Mouse (Mus musculus) heart, adult 2 months (tissue): Measurements from ENCODE around the gene Mab21l3. TPM values are rescaled to one million over a fixed set of nuclear protein-coding genes. Genes with fewer than 3 reads are reported as not detected.
A peak's percentile ranks its signal among the peaks of the same experiment; 100 is the strongest.

Experiments
- DNase-seq, 2 experiments: peaks; one replicate each; pipeline ENCODE4 v3.0.0; 2021
- H3K27ac ChIP-seq: fragments of 200-600 bp; 2 replicates; pipeline ENCODE4 v1.8.1; 2022
- H3K27me3 ChIP-seq: fragments of 200-500 bp; 2 replicates; pipeline ENCODE4 v1.6.1; 2012; ENCODE audit warnings: mild to moderate bottlenecking, low read length, inconsistent platforms, mixed read lengths; ENCODE audit not compliant: control insufficient read depth, insufficient read depth
- H3K36me3 ChIP-seq: fragments of 200-500 bp; 2 replicates; pipeline ENCODE4 v1.6.1; 2012; ENCODE audit warnings: low read length, inconsistent platforms; ENCODE audit not compliant: control insufficient read depth, insufficient read depth
- H3K4me1 ChIP-seq: fragments of 200-500 bp; 2 replicates; pipeline ENCODE4 v1.6.1; 2011; ENCODE audit warnings: low read length; ENCODE audit not compliant: control insufficient read depth, insufficient read depth
- H3K4me3 ChIP-seq: fragments of 200-600 bp; 2 replicates; pipeline ENCODE4 v1.8.1; 2022
- H3K79me2 ChIP-seq: fragments of 200-500 bp; replicated peaks from 2 replicates; pipeline ENCODE4 v1.6.1; 2012; ENCODE audit warnings: mild to moderate bottlenecking, inconsistent platforms, low read length, moderate library complexity, mixed read lengths; ENCODE audit not compliant: control insufficient read depth, insufficient read depth
- H3K9ac ChIP-seq: fragments of 200-500 bp; 2 replicates; pipeline ENCODE4 v1.6.1; 2012; ENCODE audit warnings: low read depth, mild to moderate bottlenecking, control low read depth, inconsistent platforms, low read length, mixed read lengths
- CTCF ChIP-seq: fragments of 200-600 bp; IDR thresholded peaks from 2 replicates; pipeline ENCODE4 v1.8.1; 2022; ENCODE audit warnings: antibody characterized with exemption, mild to moderate bottlenecking, moderate library complexity
- EP300 ChIP-seq: fragments of 200-500 bp; IDR thresholded peaks from 2 replicates; pipeline ENCODE4 v1.6.1; 2011; ENCODE audit warnings: low read depth, low read length, control low read depth; ENCODE audit not compliant: insufficient read depth
- POLR2A ChIP-seq: fragments of 200-500 bp; IDR thresholded peaks from 2 replicates; pipeline ENCODE4 v1.6.1; 2011; ENCODE audit warnings: mild to moderate bottlenecking, low read depth, low read length, control low read depth; ENCODE audit not compliant: insufficient read depth
- WGBS: fragments of 180-500 bp; shearing (Covaris S2); methylation state at CpG from one replicate; pipeline ENCODE4 v1.1.7; 2018; 5-methylcytosine and 5-hydroxymethylcytosine counted together
- intact Hi-C: fragments of 180-260 bp; cut with DNase I; formaldehyde crosslinking; loops from one replicate; pipeline ENCODE4 v1.15.1; 2025
- polyA plus RNA-seq: library from polyadenylated mRNA; depleted of rRNA; stranded (reverse); fragments of >200 nt; gene quantifications from 2 replicates; pipeline ENCODE4 v1.2.3, GENCODE M21; 2012
- total RNA-seq, 2 experiments: library from RNA; stranded (reverse); gene quantifications; 2 replicates each; pipeline ENCODE4 v1.2.3; 2021

The Mab21l3 gene
- total and polyA plus RNA-seq, 3 experiments, result 0.16 TPM; not detected in 2

DNA sequence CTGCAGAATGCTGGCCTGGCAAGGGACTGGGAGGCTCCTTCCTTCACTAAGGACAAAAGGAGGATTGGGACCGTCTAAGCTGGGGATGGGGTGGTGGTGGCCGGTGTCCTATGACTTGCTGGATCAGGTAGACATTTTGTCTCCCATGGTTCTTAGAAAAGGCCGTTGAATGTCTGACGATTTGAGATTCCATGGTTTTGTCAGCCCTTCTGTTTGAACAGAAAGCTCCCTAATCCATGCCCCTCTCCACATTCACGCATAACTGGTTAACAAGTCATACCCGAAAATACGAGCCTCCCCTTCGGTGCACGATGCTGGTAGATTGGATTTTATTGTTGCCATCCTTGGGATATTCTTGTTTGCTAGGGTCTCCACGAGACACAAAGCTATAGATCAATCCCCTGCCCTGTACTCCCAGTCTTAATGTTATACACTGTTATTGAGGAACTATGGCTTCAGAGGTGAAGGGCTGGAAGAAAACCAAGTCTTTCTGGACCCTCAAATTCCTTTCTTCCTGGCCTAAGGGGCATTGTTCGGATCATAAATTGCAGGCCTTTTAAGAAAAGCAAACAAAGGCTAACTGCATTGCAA, 43.7 kb downstream of the Mab21l3 start:
- DNase-seq, result no peak
- no peaks in the 10 kb centered on the region for H3K27me3 ChIP-seq
- WGBS, result 64% methylated on average over 11 of the region's 11 CpGs
- no peaks in the 10 kb centered on the region for H3K79me2 ChIP-seq
- peaks cover 7% of the 10 kb centered on the region for H3K4me1 ChIP-seq
- no peak overlapping the region for H3K4me3 ChIP-seq
- H3K9ac ChIP-seq, result peak overlapping the region; percentile 31; the same call in 1 of the 2 replicates
- no peaks in the 10 kb centered on the region for H3K36me3 ChIP-seq
- intact Hi-C loops, result loop anchor here (2.0 to 5.0 kb wide), 2 partner anchors 93 to 204 kb away; no protein-coding TSS in a partner anchor
- TF ChIP-seq EP300 (no peak), POLR2A (no peak), CTCF (no peak)
- H3K27ac ChIP-seq, result peak overlapping the region; percentile 91

DNA sequence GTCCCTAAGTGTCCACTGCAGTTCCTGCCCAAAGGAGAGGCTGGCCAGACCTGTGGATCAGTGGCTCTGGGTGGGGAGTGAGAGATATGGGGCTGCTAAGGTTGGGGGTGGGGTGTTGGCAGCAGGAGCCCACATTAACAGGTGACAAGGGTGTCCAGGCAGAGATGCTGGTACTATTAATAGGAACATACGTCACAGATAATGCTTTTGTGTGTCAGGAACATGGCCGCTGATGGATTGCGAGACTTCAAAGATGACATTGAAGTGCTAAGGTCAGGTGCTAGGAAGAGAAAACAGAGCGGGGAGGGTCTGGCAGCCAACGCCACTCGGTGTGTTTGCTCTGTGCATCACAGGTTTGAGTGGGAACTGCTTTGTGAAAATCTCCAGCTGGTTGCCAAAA, 44.4 kb downstream of the Mab21l3 start:
- DNase-seq, result peak; percentile 56 to 74
- Histone ChIP-seq H3K27ac (peak overlapping the region; percentile 91), H3K27me3 (no peaks in the 10 kb centered on the region), H3K4me1 (peaks cover 7% of the 10 kb centered on the region), H3K79me2 (no peaks in the 10 kb centered on the region), H3K9ac (peak overlapping the region; percentile 55), H3K4me3 (no peak overlapping the region), H3K36me3 (no peaks in the 10 kb centered on the region)
- intact Hi-C loops, result loop anchor here (2.0 kb wide), 1 partner anchor 204 kb away; no protein-coding TSS in a partner anchor
- 59% methylated on average over 6 of the region's 6 CpGs for WGBS
- TF ChIP-seq CTCF (no peak), EP300 (peak; percentile 78), POLR2A (0 out of 2 replicates have a peak, but pooled peaks have one; percentile 40)

DNA sequence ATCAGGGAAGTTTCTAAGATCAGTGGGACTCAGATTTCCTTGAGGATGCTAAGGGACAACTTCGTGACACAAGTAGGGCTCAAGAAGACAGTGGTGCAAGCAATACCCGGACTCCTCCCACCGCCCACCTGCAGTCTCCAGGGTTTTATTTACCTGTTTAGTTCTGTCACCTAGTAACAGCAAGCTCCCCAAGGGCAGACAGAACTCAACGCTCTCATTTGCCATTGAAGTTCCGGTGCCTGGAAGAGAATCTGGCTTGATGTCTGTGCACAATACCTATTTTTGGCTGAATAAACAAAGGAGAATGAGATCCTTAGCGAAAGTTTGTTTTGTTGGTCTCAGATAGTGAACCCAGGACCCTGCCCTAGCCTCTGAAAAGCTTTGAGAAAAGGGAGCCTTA, 45.0 kb downstream of the Mab21l3 start:
- peak in 1 of 2 experiments; percentile 38 for DNase-seq
- intact Hi-C loops, result loop anchor here (2.0 kb wide), 1 partner anchor 203 kb away; no protein-coding TSS in a partner anchor
- Histone ChIP-seq H3K4me3 (no peak overlapping the region), H3K79me2 (no peaks in the 10 kb centered on the region), H3K36me3 (no peaks in the 10 kb centered on the region), H3K4me1 (peaks cover 7% of the 10 kb centered on the region), H3K27me3 (no peaks in the 10 kb centered on the region), H3K27ac (peak overlapping the region; percentile 91), H3K9ac (peak overlapping the region; percentile 55)
- 49% methylated on average over 6 of the region's 6 CpGs for WGBS
- TF ChIP-seq CTCF (no peak), POLR2A (peak; percentile 9; the same call in 1 of the 2 replicates), EP300 (0 out of 2 replicates have a peak, but pooled peaks have one; percentile 22)

DNA sequence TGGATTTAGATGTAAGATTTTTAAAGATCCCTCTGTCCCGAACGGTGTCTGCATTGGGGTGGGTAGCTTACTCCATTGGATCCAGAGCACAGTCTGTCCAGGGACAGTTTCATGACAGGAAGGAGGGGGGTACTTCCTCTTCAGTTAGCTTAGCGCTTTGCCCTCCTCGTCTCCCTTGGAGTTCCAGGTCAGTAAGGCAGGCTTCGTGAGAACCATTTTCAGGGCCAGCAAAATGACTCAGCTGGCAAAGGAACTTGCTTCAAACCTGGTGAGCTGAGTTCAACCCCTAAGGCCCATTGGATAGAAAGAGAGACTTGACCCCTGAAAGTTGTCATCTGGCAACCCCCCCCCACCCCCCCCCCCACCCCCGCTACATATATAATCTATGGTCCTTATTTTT, 46.0 kb downstream of the Mab21l3 start:
- 47% methylated on average over 6 of the region's 6 CpGs for WGBS
- Histone ChIP-seq H3K4me3 (no peak overlapping the region), H3K27ac (peak overlapping the region; percentile 56), H3K36me3 (no peaks in the 10 kb centered on the region), H3K9ac (no peak overlapping the region), H3K4me1 (peaks cover 8% of the 10 kb centered on the region), H3K79me2 (no peaks in the 10 kb centered on the region), H3K27me3 (no peaks in the 10 kb centered on the region)
- intact Hi-C loops, result no loop called here
- no peak for TF ChIP-seq POLR2A
- no peak for TF ChIP-seq EP300
- TF ChIP-seq CTCF, result no peak
- no peak for DNase-seq

DNA sequence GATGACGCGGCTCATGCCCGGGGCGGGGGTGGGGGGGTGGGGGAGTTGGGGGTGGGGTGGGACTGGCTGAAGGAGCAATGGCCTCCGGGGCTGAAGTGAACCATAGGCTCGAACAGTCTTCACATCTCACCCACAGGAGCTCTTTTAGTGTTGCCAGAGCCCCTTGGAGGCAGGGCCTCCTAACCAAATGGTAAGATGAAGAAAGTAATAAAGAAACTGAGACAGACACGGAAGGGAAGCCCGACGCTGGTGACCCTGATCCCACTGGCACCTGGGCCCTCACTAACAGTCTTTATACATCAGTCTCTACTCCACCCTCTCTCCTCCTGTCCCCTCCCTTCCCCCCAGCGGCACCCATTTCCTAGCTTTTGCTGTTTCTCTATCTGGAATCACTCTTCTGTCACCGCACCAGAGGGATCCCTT, 48.2 kb downstream of the Mab21l3 start:
- DNase-seq, result no peak
- Histone ChIP-seq H3K79me2 (no peaks in the 10 kb centered on the region), H3K27me3 (no peaks in the 10 kb centered on the region), H3K36me3 (no peaks in the 10 kb centered on the region), H3K4me3 (no peak overlapping the region), H3K9ac (no peak overlapping the region), H3K27ac (no peak overlapping the region), H3K4me1 (peaks cover 3% of the 10 kb centered on the region; the same call in 1 of the 2 replicates)
- TF ChIP-seq EP300 (no peak), POLR2A (no peak), CTCF (no peak)
- intact Hi-C loops, result no loop called here
- 66% methylated on average over 11 of the region's 11 CpGs for WGBS

DNA sequence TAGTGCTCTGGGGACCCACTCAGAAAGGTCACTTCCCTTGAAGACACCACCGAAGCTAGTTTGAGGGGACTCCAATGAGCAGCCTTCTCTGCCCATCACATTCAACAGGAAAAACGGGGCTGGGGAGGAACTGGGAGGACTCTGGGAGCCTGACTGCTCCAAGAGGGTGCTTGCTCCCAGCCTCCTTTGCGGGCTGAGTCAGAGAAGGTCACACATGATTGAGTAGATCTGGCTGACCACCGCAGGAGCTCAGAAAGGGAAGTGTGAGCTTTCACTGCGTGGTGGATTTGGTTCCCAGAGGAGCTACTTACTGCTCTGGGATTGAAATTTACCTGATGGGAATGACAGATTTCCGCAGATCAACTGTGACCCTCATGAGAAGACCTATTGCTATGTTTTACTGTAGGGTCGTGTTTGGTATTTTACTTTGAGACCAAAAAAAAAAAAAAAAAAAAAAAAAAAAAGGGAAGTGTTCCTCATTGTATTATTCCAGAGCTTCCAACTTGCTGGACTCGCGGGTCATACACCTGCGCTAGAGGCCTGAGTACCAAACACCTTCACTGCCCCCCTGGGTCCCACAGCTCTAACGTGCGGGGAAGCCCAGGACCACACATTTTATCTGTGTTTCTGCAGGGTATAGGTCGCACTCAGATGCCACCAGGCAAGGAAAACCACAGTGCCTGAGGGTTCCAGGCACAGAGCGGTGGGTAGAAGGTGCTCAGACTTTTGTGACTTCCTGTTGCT, 48.7 kb downstream of the Mab21l3 start:
- no peak overlapping the region for H3K27ac ChIP-seq
- peaks cover 3% of the 10 kb centered on the region; the same call in 1 of the 2 replicates for H3K4me1 ChIP-seq
- no peak overlapping the region for H3K9ac ChIP-seq
- TF ChIP-seq CTCF, result no peak
- H3K36me3 ChIP-seq, result no peaks in the 10 kb centered on the region
- H3K27me3 ChIP-seq, result no peaks in the 10 kb centered on the region
- no peaks in the 10 kb centered on the region for H3K79me2 ChIP-seq
- intact Hi-C loops, result no loop called here
- 51% methylated on average over 14 of the region's 14 CpGs for WGBS
- H3K4me3 ChIP-seq, result no peak overlapping the region
- DNase-seq, result peak; percentile 40 to 56
